Mouse (Mus musculus): ENCODE data around the gene Tomm34.

DNA sequence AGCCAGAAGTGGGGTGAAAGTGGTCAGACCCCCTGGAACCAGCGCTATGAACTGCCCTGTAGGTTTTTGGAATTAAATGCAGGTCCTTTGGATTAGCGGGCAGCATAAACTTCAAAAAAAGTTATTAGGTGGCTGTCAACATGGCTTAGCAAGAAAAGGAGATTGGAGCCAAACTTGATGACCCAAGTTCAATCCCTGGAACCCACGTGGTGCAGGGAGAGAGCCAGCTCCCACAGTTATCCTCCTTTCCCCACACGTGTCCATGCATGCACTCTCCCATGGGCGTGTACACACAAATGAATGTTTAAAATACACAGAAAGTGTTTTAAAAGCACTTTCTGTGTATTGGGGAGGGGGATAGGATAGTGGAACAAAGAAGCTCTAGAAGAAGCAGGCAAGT lies 60.5 kb downstream of the Tomm34 start:
- TF ChIP-seq CTCF (IDR thresholded peaks at IDR 0.05; ENCODE audit: low read depth) (no peak), EP300 (optimal IDR thresholded peaks at IDR 0.05) (no peak)

All from stomach, postnatal 0 days (tissue).